Comparison of ENCODE assay signal across 8 mouse cellular contexts in the genomic region with DNA sequence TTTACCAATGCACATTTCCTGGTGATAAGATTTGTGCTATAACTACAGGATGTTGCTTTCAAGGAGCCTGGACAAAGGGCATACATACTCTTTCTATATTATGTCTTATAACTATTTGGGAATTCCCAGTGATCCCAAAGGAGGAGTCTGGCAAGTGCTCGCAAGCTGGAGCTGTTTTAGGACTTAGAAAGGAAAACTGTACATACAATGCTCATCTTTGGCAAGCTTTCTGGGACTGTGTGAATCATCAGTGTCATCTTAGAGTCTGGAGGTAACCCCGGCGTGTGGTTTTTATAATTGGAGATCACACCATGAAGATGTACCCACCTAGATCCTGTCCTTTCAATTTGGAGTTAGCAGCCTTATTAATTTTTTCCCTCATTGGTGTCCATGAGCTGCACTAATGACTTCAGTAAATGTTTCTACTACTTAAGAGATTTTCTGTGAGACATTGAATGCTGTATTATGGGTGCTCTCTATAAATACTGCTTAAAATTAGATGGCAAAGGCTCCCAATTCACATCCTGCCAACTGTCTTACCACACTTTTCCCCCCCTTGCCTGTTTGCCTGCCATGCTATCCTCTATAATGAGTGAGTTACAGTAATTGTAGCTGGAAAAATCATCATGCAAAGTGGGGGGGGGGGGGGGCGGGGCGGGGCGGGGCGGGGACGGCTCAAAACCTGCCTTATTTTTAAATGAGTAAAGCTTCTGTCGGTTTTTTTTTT.
DNase-seq lines count a peak whose midpoint lies in the region; ATAC-seq lines count a peak whose summit lies in the region.

No protein-coding gene starts in this region.

- 28% methylated on average over 9 of the region's 9 CpGs for WGBS in neural tube, embryonic 11.5 days
- WGBS in forebrain, embryonic 11.5 days: 34% methylated on average over 9 of the region's 9 CpGs
- 31% methylated on average over 9 of the region's 9 CpGs for WGBS in liver, embryonic 11.5 days
- WGBS in stomach, embryonic 16.5 days: 18% methylated on average over 9 of the region's 9 CpGs

- H3K36me3 ChIP-seq in neural tube, embryonic 11.5 days (ENCODE audit: control insufficient read depth, insufficient read depth, low read length): no peaks in the 10 kb centered on the region
- no peaks in the 10 kb centered on the region for H3K36me3 ChIP-seq in forebrain, embryonic 11.5 days (ENCODE audit: control insufficient read depth, insufficient read depth, low read length)
- H3K36me3 ChIP-seq in liver, embryonic 11.5 days (ENCODE audit: control insufficient read depth, insufficient read depth, low read length): no peaks in the 10 kb centered on the region
- no peaks in the 10 kb centered on the region for H3K36me3 ChIP-seq in stomach, embryonic 16.5 days (ENCODE audit: control insufficient read depth, insufficient read depth, low read length)

- peak overlapping the region; percentile 59; the same call in 1 of the 2 replicates for H3K9ac ChIP-seq in neural tube, embryonic 11.5 days (ENCODE audit: low read length)
- peak overlapping the region; percentile 59 for H3K9ac ChIP-seq in forebrain, embryonic 11.5 days (ENCODE audit: low read length)
- H3K9ac ChIP-seq in liver, embryonic 11.5 days (ENCODE audit: low read depth, low read length): peak overlapping the region; percentile 47
- H3K9ac ChIP-seq in stomach, embryonic 16.5 days (ENCODE audit: low read length): peak overlapping the region; percentile 69

- no peak for ATAC-seq in neural tube, embryonic 11.5 days (ENCODE audit: insufficient read depth, low FRiP score, low TSS enrichment)
- ATAC-seq in forebrain, embryonic 11.5 days (replicated peaks; ENCODE audit: low FRiP score): peak; percentile 50
- no peak for ATAC-seq in liver, embryonic 11.5 days (replicated peaks; ENCODE audit: low FRiP score)
- ATAC-seq in stomach, embryonic 16.5 days (ENCODE audit: insufficient read depth, low FRiP score): no peak

- no peaks in the 10 kb centered on the region for H3K4me1 ChIP-seq in neural tube, embryonic 11.5 days (ENCODE audit: control insufficient read depth, insufficient read depth, low read length)
- H3K4me1 ChIP-seq in forebrain, embryonic 11.5 days (replicated peaks; ENCODE audit: control insufficient read depth, insufficient read depth, low read length): 0 out of 2 replicates have a peak, but pooled peaks cover 3% of the 10 kb centered on the region
- H3K4me1 ChIP-seq in liver, embryonic 11.5 days (replicated peaks; ENCODE audit: control insufficient read depth, insufficient read depth, low read length): 0 out of 2 replicates have a peak, but pooled peaks cover 3% of the 10 kb centered on the region
- H3K4me1 ChIP-seq in stomach, embryonic 16.5 days (ENCODE audit: control insufficient read depth, insufficient read depth, low read length): peaks cover 18% of the 10 kb centered on the region

- H3K9me3 ChIP-seq in neural tube, embryonic 11.5 days (ENCODE audit: control insufficient read depth, low read length): no peaks in the 10 kb centered on the region
- H3K9me3 ChIP-seq in forebrain, embryonic 11.5 days (ENCODE audit: control insufficient read depth, low read length): no peaks in the 10 kb centered on the region
- no peaks in the 10 kb centered on the region for H3K9me3 ChIP-seq in liver, embryonic 11.5 days (ENCODE audit: control insufficient read depth, low read length)
- no peaks in the 10 kb centered on the region for H3K9me3 ChIP-seq in stomach, embryonic 16.5 days (replicated peaks; ENCODE audit: control insufficient read depth, low read length)

- peak overlapping the region; percentile 48 for H3K4me2 ChIP-seq in neural tube, embryonic 11.5 days (ENCODE audit: low read depth)
- H3K4me2 ChIP-seq in forebrain, embryonic 11.5 days (ENCODE audit: low read depth, low read length, severe bottlenecking): peak overlapping the region; percentile 54
- H3K4me2 ChIP-seq in liver, embryonic 11.5 days: peak overlapping the region; percentile 63
- peak overlapping the region; percentile 55 for H3K4me2 ChIP-seq in stomach, embryonic 16.5 days (ENCODE audit: low read depth, low read length)

- H3K27me3 ChIP-seq in neural tube, embryonic 11.5 days (ENCODE audit: control insufficient read depth, insufficient read depth, low read length): no peaks in the 10 kb centered on the region
- no peaks in the 10 kb centered on the region for H3K27me3 ChIP-seq in forebrain, embryonic 11.5 days (ENCODE audit: control insufficient read depth, insufficient read depth, low read length)
- no peaks in the 10 kb centered on the region for H3K27me3 ChIP-seq in liver, embryonic 11.5 days (replicated peaks; ENCODE audit: control insufficient read depth, insufficient read depth, low read length)
- H3K27me3 ChIP-seq in stomach, embryonic 16.5 days (ENCODE audit: control insufficient read depth, insufficient read depth, low read length): no peaks in the 10 kb centered on the region

- DNase-seq in neural tube, embryonic 11.5 days (ENCODE audit: low spot score): no peak
- DNase-seq in neural tube, embryonic 10.5 days (ENCODE audit: extremely low spot score, low spot score): no peak
- DNase-seq in forebrain, embryonic 11.5 days (ENCODE audit: low spot score): no peak
- no peak for DNase-seq in liver, embryonic 11.5 days (ENCODE audit: low spot score)
- no peak for DNase-seq in frontal cortex, postnatal 25 days (ENCODE audit: low spot score in 2 of 2)
- no peak for DNase-seq in gastrocnemius, postnatal 10 days
- no peak for DNase-seq in spleen, postnatal 4 days (ENCODE audit: low spot score in 2 of 2)

- peak overlapping the region; percentile 33 for H3K4me3 ChIP-seq in neural tube, embryonic 11.5 days (ENCODE audit: low read depth, low read length)
- peak overlapping the region; percentile 30 for H3K4me3 ChIP-seq in forebrain, embryonic 11.5 days (ENCODE audit: low read depth, low read length)
- H3K4me3 ChIP-seq in liver, embryonic 11.5 days (ENCODE audit: low read depth, low read length): peak overlapping the region; percentile 42
- H3K4me3 ChIP-seq in stomach, embryonic 16.5 days (replicated peaks; ENCODE audit: low read length): peak overlapping the region; percentile 48

- H3K27ac ChIP-seq in neural tube, embryonic 11.5 days (ENCODE audit: low read depth, low read length): no peak overlapping the region
- no peak overlapping the region for H3K27ac ChIP-seq in forebrain, embryonic 11.5 days (ENCODE audit: low read depth, low read length)
- no peak overlapping the region for H3K27ac ChIP-seq in liver, embryonic 11.5 days (ENCODE audit: low read depth, low read length)
- H3K27ac ChIP-seq in stomach, embryonic 16.5 days (ENCODE audit: low read length): no peak overlapping the region; the same call in 1 of the 2 replicates
